Mouse (Mus musculus) spleen, adult 2 months (tissue): Measurements from ENCODE around the gene Gprc5a.

Experiments
- CTCF ChIP-seq: fragments of 200-500 bp; IDR thresholded peaks from 2 replicates; pipeline ENCODE4 v1.5.1; 2011; ENCODE audit warnings: mild to moderate bottlenecking, inconsistent platforms; ENCODE audit not compliant: insufficient read depth, insufficient read length, insufficient replicate concordance; ENCODE audit errors: extremely low read depth
- POLR2A ChIP-seq: fragments of 200-500 bp; IDR thresholded peaks from 2 replicates; pipeline ENCODE4 v1.6.1; 2011; ENCODE audit warnings: low read depth, low read length, inconsistent platforms

GRCm38 (mm10) chr6:135048509-135048908, 16.9 kb upstream of the Gprc5a start:
- no peak for TF ChIP-seq POLR2A
- TF ChIP-seq CTCF: no peak
